In genomic region chr4:63543746-63544493, GRCm38 (mm10) we compare ENCODE assay signal across 7 mouse cellular contexts. TPM values are rescaled to one million over a fixed set of nuclear protein-coding genes. Genes with fewer than 3 reads are reported as not detected.
A peak's percentile ranks its signal among the peaks of the same experiment; 100 is the strongest.
DNase-seq lines count a peak whose midpoint lies in the region; ATAC-seq and TF ChIP-seq lines count a peak whose summit lies in the region.

No protein-coding gene starts in this region.

- H3K9ac ChIP-seq in hindbrain, embryonic 11.5 days (ENCODE audit: low read depth, low read length), result peak overlapping the region; percentile 31; the same call in 1 of the 2 replicates
- no peak overlapping the region for H3K9ac ChIP-seq in liver, adult 2 months (ENCODE audit: low read depth, low read length)
- no peak overlapping the region for H3K9ac ChIP-seq in neural tube, embryonic 12.5 days

- no peak for TF ChIP-seq POLR2A in liver, adult 2 months (IDR thresholded peaks at IDR 0.05; ENCODE audit: extremely low read depth, insufficient read depth, low read length)

- H3K4me3 ChIP-seq in hindbrain, embryonic 11.5 days (ENCODE audit: low read depth, low read length), result peak overlapping the region; percentile 84; the same call in 1 of the 2 replicates
- no peak overlapping the region for H3K4me3 ChIP-seq in liver, adult 2 months (ENCODE audit: insufficient read depth, low read depth, low read length)
- H3K4me3 ChIP-seq in neural tube, embryonic 12.5 days, result peak overlapping the region; percentile 80

- no peak overlapping the region; the same call in 1 of the 2 replicates for H3K4me2 ChIP-seq in hindbrain, embryonic 11.5 days (replicated peaks; ENCODE audit: low read depth, low read length)
- H3K4me2 ChIP-seq in neural tube, embryonic 12.5 days (replicated peaks), result peak overlapping the region; percentile 70

- no peaks in the 10 kb centered on the region for H3K9me3 ChIP-seq in hindbrain, embryonic 11.5 days (ENCODE audit: control insufficient read depth, low read length)
- H3K9me3 ChIP-seq in neural tube, embryonic 12.5 days, result no peaks in the 10 kb centered on the region

- DNase-seq in right cerebral cortex, postnatal 4 days, result peak; percentile 40
- DNase-seq in right cerebral cortex, adult 18-20 months, result no peak
- DNase-seq in cerebellum, postnatal 25 days, result peak; percentile 42 to 62
- DNase-seq in hindbrain, embryonic 11.5 days (ENCODE audit: low spot score), result no peak
- no peak for DNase-seq in liver, adult 2 months (ENCODE audit: extremely low read depth, low read depth, low spot score)
- DNase-seq in urinary bladder, adult 2 months (ENCODE audit: low spot score), result no peak

- TF ChIP-seq CTCF in liver, adult 2 months (IDR thresholded peaks at IDR 0.05; ENCODE audit: low read depth, low read length), result no peak

- peaks cover 12% of the 10 kb centered on the region; the same call in 1 of the 2 replicates for H3K79me2 ChIP-seq in liver, adult 2 months (ENCODE audit: control insufficient read depth, insufficient read depth, low read length)

- peak; percentile 65 for ATAC-seq in hindbrain, embryonic 11.5 days (ENCODE audit: low FRiP score)
- peak; percentile 65 for ATAC-seq in neural tube, embryonic 12.5 days (ENCODE audit: low FRiP score, low read depth)

- H3K36me3 ChIP-seq in hindbrain, embryonic 11.5 days (ENCODE audit: control insufficient read depth, insufficient read depth, low read length), result no peaks in the 10 kb centered on the region; the same call in 1 of the 2 replicates
- peaks cover 6% of the 10 kb centered on the region for H3K36me3 ChIP-seq in liver, adult 2 months (ENCODE audit: control insufficient read depth, insufficient read depth, low read length)
- peaks cover 6% of the 10 kb centered on the region for H3K36me3 ChIP-seq in neural tube, embryonic 12.5 days

- no peaks in the 10 kb centered on the region; the same call in 1 of the 2 replicates for H3K4me1 ChIP-seq in hindbrain, embryonic 11.5 days (replicated peaks; ENCODE audit: control insufficient read depth, insufficient read depth, low read length)
- peaks cover 20% of the 10 kb centered on the region for H3K4me1 ChIP-seq in liver, adult 2 months (ENCODE audit: control insufficient read depth, insufficient read depth, low read length)
- H3K4me1 ChIP-seq in neural tube, embryonic 12.5 days, result peaks cover 25% of the 10 kb centered on the region

- 62% methylated on average over 10 of the region's 10 CpGs for WGBS in hindbrain, embryonic 11.5 days
- 56% methylated on average over 10 of the region's 10 CpGs for WGBS in liver, adult 2 months
- WGBS in neural tube, embryonic 12.5 days, result 56% methylated on average over 10 of the region's 10 CpGs

- H3K27me3 ChIP-seq in hindbrain, embryonic 11.5 days (ENCODE audit: control insufficient read depth, insufficient read depth, low read length), result no peaks in the 10 kb centered on the region
- no peaks in the 10 kb centered on the region for H3K27me3 ChIP-seq in liver, adult 2 months (ENCODE audit: control insufficient read depth, insufficient read depth, low read length)
- no peaks in the 10 kb centered on the region for H3K27me3 ChIP-seq in neural tube, embryonic 12.5 days (replicated peaks)

- H3K27ac ChIP-seq in hindbrain, embryonic 11.5 days (ENCODE audit: low read depth, low read length), result no peak overlapping the region
- H3K27ac ChIP-seq in liver, adult 2 months (replicated peaks; ENCODE audit: insufficient read depth, low read depth, low read length), result peak overlapping the region; percentile 2; the same call in 1 of the 2 replicates
- no peak overlapping the region; the same call in 1 of the 2 replicates for H3K27ac ChIP-seq in neural tube, embryonic 12.5 days

RNA-seq across cellular contexts. Expression of gene Atp6v1g1, which starts 0.7 kb away (rescaled TPM):
- 424 and 428 TPM in 2 replicates for polyA plus RNA-seq in hindbrain, embryonic 11.5 days (2014; fragmentation: Nextera tagmentation; extraction: Ambion mirVana)
- total RNA-seq in liver, adult 2 months (2014; rRNA removed), result 79.7 and 82.6 TPM in 2 replicates
- polyA plus RNA-seq in liver, adult 2 months (2012; rRNA removed), result 31.6 and 33.4 TPM in 2 replicates
- 423 and 429 TPM in 2 replicates for polyA plus RNA-seq in neural tube, embryonic 12.5 days (2016; fragmentation: Nextera tagmentation; extraction: Ambion mirVana)
- 115 and 120 TPM in 2 replicates for polyA plus RNA-seq in urinary bladder, adult 2 months (2012; rRNA removed)

RNA-seq across cellular contexts. Expression of gene Tmem268, which starts 14.7 kb away (rescaled TPM):
- polyA plus RNA-seq in hindbrain, embryonic 11.5 days (2014; fragmentation: Nextera tagmentation; extraction: Ambion mirVana), result 4.7 and 4.8 TPM in 2 replicates
- total RNA-seq in liver, adult 2 months (2014; rRNA removed), result 2.9 and 4.4 TPM in 2 replicates
- polyA plus RNA-seq in liver, adult 2 months (2012; rRNA removed), result 4.0 and 4.7 TPM in 2 replicates
- polyA plus RNA-seq in neural tube, embryonic 12.5 days (2016; fragmentation: Nextera tagmentation; extraction: Ambion mirVana), result 3.8 and 4.2 TPM in 2 replicates
- polyA plus RNA-seq in urinary bladder, adult 2 months (2012; rRNA removed), result 9.2 and 9.9 TPM in 2 replicates

RNA-seq across cellular contexts. Expression of gene Whrn, which starts 48.1 kb away (rescaled TPM):
- 5.9 and 6.6 TPM in 2 replicates for polyA plus RNA-seq in hindbrain, embryonic 11.5 days (2014; fragmentation: Nextera tagmentation; extraction: Ambion mirVana)
- total RNA-seq in liver, adult 2 months (2014; rRNA removed), result 0.20 and 0.37 TPM in 2 replicates
- polyA plus RNA-seq in liver, adult 2 months (2012; rRNA removed), result 0.87 and 0.89 TPM in 2 replicates
- polyA plus RNA-seq in neural tube, embryonic 12.5 days (2016; fragmentation: Nextera tagmentation; extraction: Ambion mirVana), result 9.0 and 10.0 TPM in 2 replicates
- 4.7 and 4.8 TPM in 2 replicates for polyA plus RNA-seq in urinary bladder, adult 2 months (2012; rRNA removed)

Comparison
In these comparisons a context has a peak if more than half of its experiments do, and no peak if none do; other contexts are left out.
1. DNase-seq: peak in right cerebral cortex, postnatal 4 days (single experiment) and cerebellum, postnatal 25 days (2 of 2); none in right cerebral cortex, adult 18-20 months (single experiment), hindbrain, embryonic 11.5 days (single experiment), liver, adult 2 months (single experiment) and urinary bladder, adult 2 months (single experiment).